ENCODE assay signal across 24 mouse cellular contexts in the genomic region with DNA sequence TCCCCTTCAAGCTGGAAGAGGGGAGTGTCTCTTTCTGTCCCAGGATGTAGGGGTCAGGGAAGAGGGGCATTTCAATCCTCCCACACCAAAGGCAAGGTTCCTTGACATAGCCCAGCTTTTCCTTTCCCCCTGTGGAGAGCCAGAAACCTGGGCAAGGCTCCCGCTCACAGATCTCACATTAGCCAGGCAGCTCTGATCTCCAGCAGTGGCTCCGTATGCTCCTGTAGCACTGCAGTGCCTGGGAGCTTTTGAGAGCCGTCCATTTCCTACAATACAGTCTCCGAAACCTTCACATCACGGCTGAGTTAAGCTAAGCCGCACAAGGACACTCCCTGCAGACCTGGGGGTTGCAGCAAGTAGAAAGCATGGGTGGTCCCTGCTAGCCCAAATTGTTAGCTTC. TPM values are rescaled to one million over a fixed set of nuclear protein-coding genes. Genes with fewer than 3 reads are reported as not detected.
A peak's percentile ranks its signal among the peaks of the same experiment; 100 is the strongest.
DNase-seq lines count a peak whose midpoint lies in the region; ATAC-seq and TF ChIP-seq lines count a peak whose summit lies in the region.
"Had no signal": no experiment of that assay in that cellular context is flagged by ENCODE, and none has a peak within 500 bp of the region (broad histone marks: within the 10 kb centered on the region; RNA-seq: fewer than 3 reads in every experiment).

No protein-coding gene starts in this region.

- no peak overlapping the region for H3K27ac ChIP-seq in left cerebral cortex, adult 2 months
- H3K27ac ChIP-seq: embryonic facial prominence, embryonic 15.5 days; forebrain, embryonic 10.5 days; heart, embryonic 13.5 days; hindbrain, embryonic 15.5 days had no signal

- peak; percentile 78 for ATAC-seq in cerebellum, adult (ENCODE audit: insufficient number of reproducible peaks, low FRiP score, low TSS enrichment)
- ATAC-seq: forebrain, embryonic 14.5 days had no signal

- intact Hi-C loops in gastrocnemius, postnatal 36 days (cut with DNase I) = no loop called here
- intact Hi-C loops in left cerebral cortex, adult 2 months (cut with DNase I) = no loop called here

- peak; percentile 96 for DNase-seq in cerebellum, adult 11-12 months
- DNase-seq in cerebellum, adult 9-10 months = peak; percentile 96
- peak; percentile 92 to 93 for DNase-seq in cerebellum, postnatal 25 days
- no peak for DNase-seq in gastrocnemius, postnatal 36 days
- no peak for DNase-seq in left cerebral cortex, adult 2 months (ENCODE audit: extremely low spot score in 1 of 2, low spot score in 2 of 2)
- no peak for DNase-seq in heart, adult 8-10 months (ENCODE audit: low spot score)
- DNase-seq: adrenal gland, adult 8-10 months; adrenal gland, postnatal 36 days; embryo, embryonic 11 days; heart, adult 18-20 months; heart, postnatal 36 days; kidney, adult 11 months; kidney, adult 9 months had no signal

- no peak for TF ChIP-seq CTCF in left cerebral cortex, adult 2 months (IDR thresholded peaks at IDR 0.05)

- H3K4me3 ChIP-seq in left cerebral cortex, adult 2 months = no peak overlapping the region
- H3K4me3 ChIP-seq: embryonic facial prominence, embryonic 15.5 days; erythroblast, embryonic 14.5 days; forebrain, embryonic 10.5 days; heart, embryonic 13.5 days; hindbrain, embryonic 15.5 days had no signal

RNA-seq across cellular contexts. Expression of gene Gm17087, which starts 12.5 kb away (rescaled TPM):
- total RNA-seq in gastrocnemius, postnatal 36 days (2021) = not detected
- not detected for total RNA-seq in left cerebral cortex, adult 2 months (2021)
- not detected for total RNA-seq in heart, adult 8-10 months (2022)
- total RNA-seq: adrenal gland, adult 8-10 months; adrenal gland, postnatal 36 days; common myeloid progenitor, adult 5-6 weeks; ES-E14; gastrocnemius, adult 8-10 months; gastrocnemius, postnatal 4 days; heart, adult 18-20 months; heart, postnatal 36 days had no signal

RNA-seq across cellular contexts. Expression of gene Pde10a, which starts 29.0 kb away (rescaled TPM):
- total RNA-seq in gastrocnemius, postnatal 36 days (2021) = 1 to 10 TPM; 3.9 to 4.5 TPM
- 100 to 1,000 TPM in 1 of 2 experiments, 10 to 100 TPM in 1; 78.0 to 113 TPM for total RNA-seq in left cerebral cortex, adult 2 months (2021)
- total RNA-seq in heart, adult 8-10 months (2022) = 1 to 10 TPM; 1.8 to 3.6 (median 2.8) TPM

Comparison
In these comparisons a context has a peak if more than half of its experiments do, and no peak if none do; other contexts are left out.
1. DNase-seq: peak in cerebellum, adult 11-12 months (single experiment), cerebellum, adult 9-10 months (single experiment) and cerebellum, postnatal 25 days (2 of 2); none in gastrocnemius, postnatal 36 days (0 of 2), left cerebral cortex, adult 2 months (0 of 2) and heart, adult 8-10 months (single experiment).
2. RNA of gene Pde10a, which starts 29.0 kb away (total RNA-seq): 78.0 to 113 TPM in left cerebral cortex, adult 2 months; 3.9 to 4.5 TPM in gastrocnemius, postnatal 36 days and 1.8 to 3.6 TPM in heart, adult 8-10 months; every median in the first group is over 10 times any median in the second.